Mouse (Mus musculus): ENCODE measurements around the gene Gnl2. TPM values are rescaled to one million over a fixed set of nuclear protein-coding genes. Genes with fewer than 3 reads are reported as not detected.

The Gnl2 gene
- polyA plus RNA-seq, 1 experiment from 2014 or later: 88.5 TPM

DNA sequence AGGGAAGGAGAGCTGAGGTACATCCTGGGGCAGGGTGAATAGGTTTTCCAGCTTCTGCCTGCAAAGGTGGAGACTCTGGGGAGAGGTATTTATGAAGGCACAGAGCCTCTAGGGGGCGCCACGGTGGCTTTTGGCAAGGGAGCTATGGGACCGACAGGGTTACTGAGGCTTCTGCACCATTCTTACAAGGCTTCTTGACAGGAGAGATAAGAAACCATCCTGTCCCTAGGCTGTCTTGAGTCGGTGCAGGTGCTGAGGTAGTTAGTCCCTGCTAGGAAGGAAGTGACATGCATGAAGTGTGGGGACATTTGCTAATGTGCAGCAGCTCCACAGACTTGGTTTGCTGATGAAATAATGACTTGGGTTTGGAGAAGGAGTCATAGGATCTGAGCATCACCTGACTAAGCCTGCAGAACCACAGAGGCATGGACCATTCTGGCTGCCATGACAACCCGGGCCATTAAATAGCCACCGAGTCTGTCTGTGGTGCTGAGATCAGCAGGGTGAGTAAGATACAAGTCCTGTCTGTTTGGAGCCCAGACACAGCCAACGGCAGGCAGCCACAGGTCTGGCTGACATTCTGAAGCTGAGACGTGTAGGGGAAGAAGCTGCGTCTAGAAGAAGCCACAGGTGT lies 32.4 kb upstream of the Gnl2 start:
- ATAC-seq (ENCODE audit: insufficient read depth, low FRiP score, low TSS enrichment): no peak
- 18% methylated on average over 9 of the region's 9 CpGs for WGBS
- Histone ChIP-seq H3K9me3 (ENCODE audit: control insufficient read depth, low read length) (no peaks in the 10 kb centered on the region), H3K4me1 (ENCODE audit: control insufficient read depth, insufficient read depth, low read length) (peaks cover 5% of the 10 kb centered on the region; the same call in 1 of the 2 replicates), H3K36me3 (ENCODE audit: control insufficient read depth, insufficient read depth, low read length) (no peaks in the 10 kb centered on the region), H3K27ac (ENCODE audit: low read depth, low read length) (no peak overlapping the region), H3K9ac (ENCODE audit: low read length) (no peak overlapping the region), H3K4me3 (ENCODE audit: low read depth, low read length) (no peak overlapping the region), H3K4me2 (ENCODE audit: low read depth) (no peak overlapping the region), H3K27me3 (ENCODE audit: control insufficient read depth, insufficient read depth, low read length) (peaks cover 64% of the 10 kb centered on the region)
- DNase-seq (ENCODE audit: low spot score): no peak

DNA sequence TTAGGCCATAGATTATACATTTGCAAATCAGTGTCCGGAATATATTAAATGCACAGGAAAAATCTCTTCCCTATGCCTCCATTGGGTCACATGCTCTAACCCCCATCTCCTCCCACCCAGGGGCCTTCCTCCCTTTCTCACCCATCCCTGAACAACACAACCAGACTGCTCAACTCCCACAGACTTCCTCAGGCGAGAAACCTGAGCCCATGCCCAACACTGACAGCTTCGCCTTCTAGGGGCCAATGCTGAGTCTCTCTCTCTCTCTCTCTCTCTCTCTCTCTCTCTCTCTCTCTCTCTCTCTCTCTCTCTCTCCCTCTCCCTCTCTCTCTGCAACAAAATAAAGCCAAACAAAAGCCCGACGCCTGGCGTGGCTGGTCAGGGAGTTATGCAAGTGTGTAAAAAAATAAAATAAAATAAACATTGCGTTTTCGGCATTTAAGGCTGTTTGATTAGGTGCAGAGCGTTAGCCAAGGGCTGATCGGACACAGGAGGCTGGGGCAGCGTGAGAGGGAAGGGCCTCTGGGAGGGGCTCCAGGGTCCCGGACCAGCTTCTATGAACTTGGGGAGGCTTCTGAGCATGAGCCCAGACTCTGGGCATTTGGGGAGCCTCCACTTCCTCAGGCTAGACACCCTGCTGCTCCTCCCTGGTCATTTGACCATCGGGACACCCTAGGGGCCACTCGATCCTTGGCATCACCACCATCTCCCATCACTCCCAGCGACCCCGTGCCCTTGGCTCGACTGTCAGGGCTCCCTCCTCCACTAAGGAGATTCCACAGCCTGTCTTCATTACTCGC lies 31.3 kb upstream of the Gnl2 start:
- DNase-seq (ENCODE audit: low spot score) (no peak), ATAC-seq (ENCODE audit: insufficient read depth, low FRiP score, low TSS enrichment) (no peak)
- Histone ChIP-seq H3K27me3 (ENCODE audit: control insufficient read depth, insufficient read depth, low read length) (peaks cover 74% of the 10 kb centered on the region), H3K9me3 (ENCODE audit: control insufficient read depth, low read length) (no peaks in the 10 kb centered on the region), H3K27ac (ENCODE audit: low read depth, low read length) (no peak overlapping the region), H3K4me1 (ENCODE audit: control insufficient read depth, insufficient read depth, low read length) (peaks cover 10% of the 10 kb centered on the region), H3K36me3 (ENCODE audit: control insufficient read depth, insufficient read depth, low read length) (no peaks in the 10 kb centered on the region), H3K4me2 (ENCODE audit: low read depth) (no peak overlapping the region), H3K9ac (ENCODE audit: low read length) (no peak overlapping the region), H3K4me3 (ENCODE audit: low read depth, low read length) (no peak overlapping the region)
- 10% methylated on average over 18 of the region's 18 CpGs for WGBS

DNA sequence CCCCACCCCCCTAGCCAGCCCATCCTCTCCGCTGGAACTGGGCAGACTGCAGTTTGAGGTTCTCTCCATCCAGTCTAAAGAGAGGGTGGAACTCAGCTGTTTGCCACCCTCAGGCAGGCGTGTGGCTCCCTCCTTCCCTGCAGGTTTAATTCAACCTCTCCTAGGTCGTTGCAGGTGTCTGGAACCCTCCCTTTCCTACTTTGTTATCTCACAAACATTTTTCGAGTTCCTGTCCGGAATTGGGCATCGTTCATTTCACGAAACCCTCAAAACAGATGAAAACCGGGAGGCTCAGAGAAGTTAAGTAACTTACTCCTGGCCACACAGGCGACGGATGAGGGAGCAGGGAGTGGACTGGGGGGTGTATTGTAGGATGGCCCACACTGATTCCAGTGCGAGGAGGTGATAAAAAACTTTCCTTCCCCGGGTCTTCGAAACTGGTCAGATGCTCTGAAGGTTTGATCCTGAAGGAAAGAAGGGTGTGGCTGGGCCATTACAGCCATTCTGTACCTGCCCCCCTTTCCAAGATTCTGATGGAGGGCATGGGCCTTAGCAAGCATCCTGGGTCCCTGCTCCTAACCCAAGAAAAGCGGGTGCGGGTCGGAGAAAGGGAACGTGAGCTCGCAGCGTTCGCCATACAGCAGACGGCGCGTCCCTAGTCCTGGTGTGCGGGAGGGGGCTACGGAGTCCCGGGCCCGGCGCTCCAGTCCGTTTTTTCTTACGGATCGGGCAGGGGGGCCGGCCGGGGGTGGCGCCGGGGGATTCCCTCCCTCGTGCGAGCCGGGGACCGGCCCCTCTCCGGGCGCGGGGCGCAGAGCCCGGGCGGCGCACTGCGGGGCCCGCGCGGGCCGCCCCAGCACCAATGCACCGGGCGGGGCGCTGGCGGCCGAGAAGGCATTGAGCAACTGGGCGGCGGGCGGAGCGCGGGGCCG lies 30.4 kb upstream of the Gnl2 start, which contains the start of gene Rspo1:
Rspo1 (plus strand) TSS at position 760 of the 932 bp plus-strand sequence.
- H3K4me1 ChIP-seq (ENCODE audit: control insufficient read depth, insufficient read depth, low read length): peaks cover 12% of the 10 kb centered on the region
- 1% methylated on average over 58 of the region's 62 CpGs for WGBS
- DNase-seq (ENCODE audit: low spot score) (no peak), ATAC-seq (ENCODE audit: insufficient read depth, low FRiP score, low TSS enrichment) (no peak)
- H3K36me3 ChIP-seq (ENCODE audit: control insufficient read depth, insufficient read depth, low read length): no peaks in the 10 kb centered on the region
- H3K27ac ChIP-seq (ENCODE audit: low read depth, low read length): no peak within 1 kb of the TSS
- peak within 1 kb of the TSS; percentile 27; the same call in 1 of the 2 replicates for H3K9ac ChIP-seq (ENCODE audit: low read length)
- H3K27me3 ChIP-seq (ENCODE audit: control insufficient read depth, insufficient read depth, low read length): peaks cover 81% of the 10 kb centered on the region
- H3K4me3 ChIP-seq (ENCODE audit: low read depth, low read length): peak within 1 kb of the TSS; percentile 36
- H3K4me2 ChIP-seq (ENCODE audit: low read depth): peak within 1 kb of the TSS; percentile 48
- H3K9me3 ChIP-seq (ENCODE audit: control insufficient read depth, low read length): no peaks in the 10 kb centered on the region

DNA sequence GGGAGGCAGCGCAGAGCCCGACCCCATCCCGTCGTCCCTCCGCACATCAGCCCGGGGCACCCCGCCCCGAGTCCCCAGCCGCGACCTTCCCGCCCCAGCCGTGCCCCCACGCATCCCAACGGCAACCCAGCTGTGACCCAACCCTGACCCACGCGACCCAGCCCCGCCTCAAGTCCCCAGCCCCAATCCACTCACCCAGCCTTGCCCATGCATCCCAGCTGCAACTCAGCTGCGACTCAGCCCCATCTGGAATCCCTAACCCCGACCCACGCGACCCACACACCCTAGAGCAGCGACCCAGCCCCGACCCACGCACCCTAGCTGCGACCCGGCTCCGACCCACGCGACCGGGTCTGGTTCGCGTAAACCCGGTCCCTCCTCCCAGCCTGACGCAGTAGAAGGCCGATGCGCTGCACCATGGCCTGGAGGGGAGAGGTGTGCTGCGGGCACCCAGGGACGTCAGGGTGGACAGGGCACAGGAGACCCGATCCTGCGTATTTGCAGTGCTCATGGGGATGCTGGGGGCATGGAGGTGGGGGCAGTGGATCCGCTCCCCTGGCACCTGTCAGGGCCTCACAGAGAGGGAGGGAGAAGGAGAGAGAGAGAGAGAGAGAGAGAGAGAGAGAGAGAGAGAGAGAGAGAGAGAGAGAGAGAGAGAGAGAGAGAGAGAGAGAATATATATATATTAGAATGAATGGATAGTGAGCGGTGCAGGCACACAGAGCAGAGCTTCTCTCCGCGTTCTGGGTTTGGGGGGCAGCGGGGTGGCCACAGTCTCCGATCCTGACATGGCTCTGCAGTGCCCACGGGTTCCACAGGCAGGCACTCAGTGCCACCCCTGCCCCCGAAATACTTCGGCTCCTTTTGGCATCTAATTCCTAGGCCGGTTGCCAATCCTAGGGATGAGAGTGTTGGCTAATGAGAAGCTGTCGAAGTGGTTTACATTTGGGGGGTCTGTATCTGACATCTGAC lies 29.4 kb upstream of the Gnl2 start:
- no peak for DNase-seq (ENCODE audit: low spot score)
- no peaks in the 10 kb centered on the region for H3K36me3 ChIP-seq (ENCODE audit: control insufficient read depth, insufficient read depth, low read length)
- no peak for ATAC-seq (ENCODE audit: insufficient read depth, low FRiP score, low TSS enrichment)
- peaks cover 12% of the 10 kb centered on the region for H3K4me1 ChIP-seq (ENCODE audit: control insufficient read depth, insufficient read depth, low read length)
- H3K4me3 ChIP-seq (ENCODE audit: low read depth, low read length): peak overlapping the region; percentile 36
- H3K9ac ChIP-seq (ENCODE audit: low read length): peak overlapping the region; percentile 27; the same call in 1 of the 2 replicates
- H3K27me3 ChIP-seq (ENCODE audit: control insufficient read depth, insufficient read depth, low read length): peaks cover 78% of the 10 kb centered on the region
- H3K4me2 ChIP-seq (ENCODE audit: low read depth): peak overlapping the region; percentile 48
- WGBS: 4% methylated on average over 51 of the region's 51 CpGs
- no peak overlapping the region for H3K27ac ChIP-seq (ENCODE audit: low read depth, low read length)
- no peaks in the 10 kb centered on the region for H3K9me3 ChIP-seq (ENCODE audit: control insufficient read depth, low read length)

DNA sequence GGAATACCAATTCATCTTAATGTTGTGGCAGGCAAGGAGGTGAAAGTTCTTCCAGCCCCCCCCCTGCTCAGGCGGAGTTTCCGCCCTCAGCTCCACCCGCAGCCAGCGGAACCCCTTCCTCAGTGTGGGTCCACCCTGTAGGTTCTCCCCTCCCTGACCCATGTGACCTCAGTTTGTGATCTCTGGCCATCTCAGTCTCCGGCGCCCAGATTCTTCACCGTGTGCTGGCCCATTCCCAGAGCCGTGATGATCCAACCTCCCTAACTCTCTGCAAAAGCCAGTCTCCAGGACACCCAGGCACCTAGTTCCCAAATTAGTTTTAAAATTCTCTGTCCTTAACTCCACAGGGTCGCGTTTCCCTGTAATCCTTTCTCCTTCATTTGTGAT lies 28.7 kb upstream of the Gnl2 start:
- no peaks in the 10 kb centered on the region for H3K9me3 ChIP-seq (ENCODE audit: control insufficient read depth, low read length)
- no peak overlapping the region for H3K4me3 ChIP-seq (ENCODE audit: low read depth, low read length)
- H3K36me3 ChIP-seq (ENCODE audit: control insufficient read depth, insufficient read depth, low read length): no peaks in the 10 kb centered on the region
- H3K27me3 ChIP-seq (ENCODE audit: control insufficient read depth, insufficient read depth, low read length): peaks cover 78% of the 10 kb centered on the region
- H3K4me1 ChIP-seq (ENCODE audit: control insufficient read depth, insufficient read depth, low read length): peaks cover 12% of the 10 kb centered on the region
- WGBS: 6% methylated on average over 10 of the region's 10 CpGs
- no peak overlapping the region for H3K9ac ChIP-seq (ENCODE audit: low read length)
- H3K27ac ChIP-seq (ENCODE audit: low read depth, low read length): no peak overlapping the region
- ATAC-seq (ENCODE audit: insufficient read depth, low FRiP score, low TSS enrichment) (no peak), DNase-seq (ENCODE audit: low spot score) (no peak)
- H3K4me2 ChIP-seq (ENCODE audit: low read depth): no peak overlapping the region

DNA sequence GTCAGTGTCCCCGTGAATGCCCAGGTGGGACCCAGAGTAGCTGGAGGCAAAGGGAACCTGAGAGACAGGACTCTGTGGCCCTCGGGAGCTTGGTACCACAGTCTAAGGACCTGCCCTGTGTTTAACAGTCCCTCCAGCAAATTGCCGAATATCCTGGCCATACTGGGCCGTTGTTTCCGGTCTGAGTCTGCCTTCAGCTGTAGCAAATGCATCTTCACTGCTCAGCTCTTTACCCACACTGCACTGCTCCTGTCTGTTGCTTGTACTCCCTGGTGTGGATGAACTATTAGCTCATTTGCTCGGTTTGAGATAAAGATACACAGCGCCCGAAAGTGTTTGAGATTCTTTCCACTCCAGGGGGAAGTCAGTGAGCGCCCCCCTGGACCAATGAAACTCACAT lies 28.0 kb upstream of the Gnl2 start:
- Histone ChIP-seq H3K27me3 (ENCODE audit: control insufficient read depth, insufficient read depth, low read length) (peaks cover 75% of the 10 kb centered on the region), H3K4me2 (ENCODE audit: low read depth) (no peak overlapping the region), H3K4me3 (ENCODE audit: low read depth, low read length) (no peak overlapping the region), H3K36me3 (ENCODE audit: control insufficient read depth, insufficient read depth, low read length) (no peaks in the 10 kb centered on the region), H3K27ac (ENCODE audit: low read depth, low read length) (no peak overlapping the region), H3K4me1 (ENCODE audit: control insufficient read depth, insufficient read depth, low read length) (peaks cover 12% of the 10 kb centered on the region), H3K9ac (ENCODE audit: low read length) (no peak overlapping the region), H3K9me3 (ENCODE audit: control insufficient read depth, low read length) (no peaks in the 10 kb centered on the region)
- DNase-seq (ENCODE audit: low spot score) (no peak), ATAC-seq (ENCODE audit: insufficient read depth, low FRiP score, low TSS enrichment) (no peak)
- 19% methylated on average over 9 of the region's 9 CpGs for WGBS

DNA sequence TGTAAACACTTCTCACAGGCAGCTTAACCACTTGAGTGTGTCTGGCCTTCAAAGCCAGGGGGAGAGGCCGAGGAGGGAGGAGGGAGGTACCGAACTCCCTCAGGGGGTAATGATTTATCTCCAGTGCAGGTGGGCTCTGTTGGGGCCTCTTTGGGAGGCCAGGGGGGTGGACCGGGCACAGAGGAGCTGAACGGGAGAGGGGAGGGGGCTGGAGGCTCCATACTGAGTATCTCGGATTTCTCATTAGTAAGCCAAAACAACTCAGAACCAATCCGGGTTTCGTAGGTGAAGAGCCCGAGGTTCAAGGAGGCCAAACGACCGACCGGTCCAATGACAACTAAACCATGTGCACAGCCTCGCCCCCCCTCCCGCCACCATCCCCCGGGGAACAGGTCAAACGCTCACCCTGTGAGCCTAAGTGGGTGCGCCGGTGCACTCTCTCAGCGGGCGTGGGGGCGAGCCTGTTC lies 26.6 kb upstream of the Gnl2 start:
- Histone ChIP-seq H3K4me2 (ENCODE audit: low read depth) (peak overlapping the region; percentile 32), H3K27ac (ENCODE audit: low read depth, low read length) (no peak overlapping the region), H3K27me3 (ENCODE audit: control insufficient read depth, insufficient read depth, low read length) (peaks cover 61% of the 10 kb centered on the region), H3K4me1 (ENCODE audit: control insufficient read depth, insufficient read depth, low read length) (peaks cover 12% of the 10 kb centered on the region), H3K36me3 (ENCODE audit: control insufficient read depth, insufficient read depth, low read length) (no peaks in the 10 kb centered on the region), H3K9me3 (ENCODE audit: control insufficient read depth, low read length) (no peaks in the 10 kb centered on the region), H3K9ac (ENCODE audit: low read length) (no peak overlapping the region; the same call in 1 of the 2 replicates), H3K4me3 (ENCODE audit: low read depth, low read length) (no peak overlapping the region)
- ATAC-seq (ENCODE audit: insufficient read depth, low FRiP score, low TSS enrichment) (no peak), DNase-seq (ENCODE audit: low spot score) (no peak)
- 3% methylated on average over 19 of the region's 20 CpGs for WGBS

Data from neural tube, embryonic 11.5 days (tissue).